Mouse (Mus musculus): ENCODE measurements at regions not wholly inside any gene's neighbourhood (a gene's known extent, or its start where the extent isn't known, plus 50 kb on each side); places are given as distances from the start of the nearest gene placed in this dataset.

GRCm38 (mm10) chr12:16477572-16477971 is 133.2 kb downstream of the Lpin1 start:
- intact Hi-C loops (cut with DNase I) = no loop called here

GRCm38 (mm10) chr12:16474361-16475080 is 136.2 kb downstream of the Lpin1 start:
- peak; percentile 24 to 25 for DNase-seq (ENCODE audit: low spot score in 2 of 2)
- intact Hi-C loops (cut with DNase I) = no loop called here

More at GRCm38 (mm10) chr12:16477572-16477971, 133.2 kb downstream of the Lpin1 start:
- DNase-seq (ENCODE audit: low spot score in 2 of 2) = no peak

GRCm38 (mm10) chr12:16457419-16457818 is 153.3 kb downstream of the Lpin1 start:
- intact Hi-C loops (cut with DNase I) = no loop called here
- DNase-seq (ENCODE audit: low spot score in 2 of 2) = no peak

- intact Hi-C loops (cut with DNase I) = no loop called here
- DNase-seq (ENCODE audit: low spot score in 2 of 2) = no peak
These were observed 159.9 kb downstream of the Lpin1 start for GRCm38 (mm10) chr12:16450771-16451435.

GRCm38 (mm10) chr12:16438717-16439116 is 172.0 kb downstream of the Lpin1 start:
- no peak for DNase-seq (ENCODE audit: low spot score in 2 of 2)
- intact Hi-C loops (cut with DNase I) = no loop called here

GRCm38 (mm10) chr12:16436961-16437360 is 173.8 kb downstream of the Lpin1 start:
- intact Hi-C loops (cut with DNase I) = no loop called here
- no peak for DNase-seq (ENCODE audit: low spot score in 2 of 2)

GRCm38 (mm10) chr12:16436255-16436654 is 174.5 kb downstream of the Lpin1 start:
- no peak for DNase-seq (ENCODE audit: low spot score in 2 of 2)
- intact Hi-C loops (cut with DNase I) = no loop called here

- no peak for DNase-seq (ENCODE audit: low spot score in 2 of 2)
These were observed 176.0 kb downstream of the Lpin1 start for GRCm38 (mm10) chr12:16434739-16435138.

GRCm38 (mm10) chr12:16434225-16434624 is 176.5 kb downstream of the Lpin1 start:
- peak in 1 of 2 experiments; percentile 26 for DNase-seq (ENCODE audit: low spot score in 2 of 2)
- intact Hi-C loops (cut with DNase I) = no loop called here

More at GRCm38 (mm10) chr12:16434739-16435138, 176.0 kb downstream of the Lpin1 start:
- intact Hi-C loops (cut with DNase I) = no loop called here

- intact Hi-C loops (cut with DNase I) = no loop called here
These were observed 184.8 kb downstream of the Lpin1 start for GRCm38 (mm10) chr12:16425980-16426379.

GRCm38 (mm10) chr12:16424526-16424925 is 186.2 kb downstream of the Lpin1 start:
- no peak for DNase-seq (ENCODE audit: low spot score in 2 of 2)
- intact Hi-C loops (cut with DNase I) = no loop called here

More at GRCm38 (mm10) chr12:16425980-16426379, 184.8 kb downstream of the Lpin1 start:
- DNase-seq (ENCODE audit: low spot score in 2 of 2) = no peak

GRCm38 (mm10) chr12:16395720-16396119 is 215.0 kb downstream of the Lpin1 start:
- DNase-seq (ENCODE audit: low spot score in 2 of 2) = no peak
- intact Hi-C loops (cut with DNase I) = no loop called here

GRCm38 (mm10) chr12:16392851-16393250 is 217.9 kb downstream of the Lpin1 start:
- intact Hi-C loops (cut with DNase I) = no loop called here

GRCm38 (mm10) chr12:16391630-16392269 is 219.0 kb downstream of the Lpin1 start:
- DNase-seq (ENCODE audit: low spot score in 2 of 2) = peak; percentile 62 to 76
- intact Hi-C loops (cut with DNase I) = no loop called here

More at GRCm38 (mm10) chr12:16392851-16393250, 217.9 kb downstream of the Lpin1 start:
- DNase-seq (ENCODE audit: low spot score in 2 of 2) = no peak

- no peak for DNase-seq (ENCODE audit: low spot score in 2 of 2)
- intact Hi-C loops (cut with DNase I) = no loop called here
These were observed 219.6 kb downstream of the Lpin1 start for GRCm38 (mm10) chr12:16391163-16391562.

GRCm38 (mm10) chr12:16387035-16387434 is 223.7 kb downstream of the Lpin1 start:
- no peak for DNase-seq (ENCODE audit: low spot score in 2 of 2)
- intact Hi-C loops (cut with DNase I) = no loop called here

- intact Hi-C loops (cut with DNase I) = no loop called here
- DNase-seq (ENCODE audit: low spot score in 2 of 2) = no peak
These were observed 226.4 kb downstream of the Lpin1 start for GRCm38 (mm10) chr12:16384396-16384795.

- intact Hi-C loops (cut with DNase I) = no loop called here
- peak; percentile 11 to 39 for DNase-seq (ENCODE audit: low spot score in 2 of 2)
These were observed 227.2 kb downstream of the Lpin1 start for GRCm38 (mm10) chr12:16383499-16383935.

GRCm38 (mm10) chr12:16382417-16382988 is 228.3 kb downstream of the Lpin1 start:
- DNase-seq (ENCODE audit: low spot score in 2 of 2) = no peak
- intact Hi-C loops (cut with DNase I) = no loop called here

GRCm38 (mm10) chr12:16381026-16381425 is 229.7 kb downstream of the Lpin1 start:
- no peak for DNase-seq (ENCODE audit: low spot score in 2 of 2)
- intact Hi-C loops (cut with DNase I) = no loop called here
